Mouse (Mus musculus) mature B cell (primary cell): Measurements from ENCODE around the gene Dnah17.

Experiments used
- in situ Hi-C: fragments of 300-500 bp; cut with MboI; formaldehyde crosslinking; loops from 2 replicates; pipeline ENCODE4 v1.14.3; 2019

Dnah17 gene

GRCm38 (mm10) chr11:117996066-117996465 is 134.4 kb downstream of the Dnah17 start:
- in situ Hi-C loops, result no loop called here

DNA sequence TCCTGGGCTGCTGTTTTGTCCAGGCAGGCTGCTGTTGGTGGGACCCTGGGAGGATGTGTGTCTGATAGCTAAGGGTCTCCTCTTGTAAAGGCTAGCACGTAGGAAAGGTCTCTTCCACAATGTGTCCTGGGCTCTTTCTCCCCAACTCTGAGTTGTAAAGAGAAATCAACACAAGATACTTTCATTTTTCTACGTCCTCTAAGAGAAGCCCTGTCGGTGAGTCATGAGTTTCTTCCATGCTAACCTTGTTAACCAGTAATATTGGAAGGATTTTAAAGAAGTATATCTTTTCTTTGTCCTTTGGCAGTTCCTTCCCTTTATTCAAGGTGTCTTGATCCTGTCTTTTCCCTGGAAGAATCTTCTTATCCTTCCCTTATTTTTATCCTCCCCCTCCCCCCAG is 134.8 kb downstream of the Dnah17 start:
- in situ Hi-C loops, result no loop called here

DNA sequence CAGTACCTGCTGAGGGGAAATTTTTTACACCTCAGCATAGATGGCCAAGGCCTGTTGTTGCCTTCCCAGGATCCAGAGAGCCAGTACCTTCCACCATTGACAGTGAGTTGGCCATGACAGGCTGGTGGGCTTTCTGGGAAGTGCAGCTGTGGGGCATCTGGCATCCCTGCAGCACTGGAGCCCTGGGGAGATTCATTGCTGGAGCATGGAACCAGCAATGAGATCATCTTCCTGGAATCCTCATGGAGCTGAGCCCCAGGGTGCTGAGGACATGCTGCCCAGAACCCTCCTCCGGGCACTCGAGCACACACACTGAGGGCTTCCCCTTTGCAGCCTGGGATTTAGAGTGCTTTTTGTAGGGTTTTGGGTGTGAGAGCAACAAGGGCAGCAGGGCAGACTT is 135.2 kb downstream of the Dnah17 start:
- in situ Hi-C loops, result no loop called here

GRCm38 (mm10) chr11:117994250-117995057 is 136.0 kb downstream of the Dnah17 start:
- in situ Hi-C loops, result no loop called here

DNA sequence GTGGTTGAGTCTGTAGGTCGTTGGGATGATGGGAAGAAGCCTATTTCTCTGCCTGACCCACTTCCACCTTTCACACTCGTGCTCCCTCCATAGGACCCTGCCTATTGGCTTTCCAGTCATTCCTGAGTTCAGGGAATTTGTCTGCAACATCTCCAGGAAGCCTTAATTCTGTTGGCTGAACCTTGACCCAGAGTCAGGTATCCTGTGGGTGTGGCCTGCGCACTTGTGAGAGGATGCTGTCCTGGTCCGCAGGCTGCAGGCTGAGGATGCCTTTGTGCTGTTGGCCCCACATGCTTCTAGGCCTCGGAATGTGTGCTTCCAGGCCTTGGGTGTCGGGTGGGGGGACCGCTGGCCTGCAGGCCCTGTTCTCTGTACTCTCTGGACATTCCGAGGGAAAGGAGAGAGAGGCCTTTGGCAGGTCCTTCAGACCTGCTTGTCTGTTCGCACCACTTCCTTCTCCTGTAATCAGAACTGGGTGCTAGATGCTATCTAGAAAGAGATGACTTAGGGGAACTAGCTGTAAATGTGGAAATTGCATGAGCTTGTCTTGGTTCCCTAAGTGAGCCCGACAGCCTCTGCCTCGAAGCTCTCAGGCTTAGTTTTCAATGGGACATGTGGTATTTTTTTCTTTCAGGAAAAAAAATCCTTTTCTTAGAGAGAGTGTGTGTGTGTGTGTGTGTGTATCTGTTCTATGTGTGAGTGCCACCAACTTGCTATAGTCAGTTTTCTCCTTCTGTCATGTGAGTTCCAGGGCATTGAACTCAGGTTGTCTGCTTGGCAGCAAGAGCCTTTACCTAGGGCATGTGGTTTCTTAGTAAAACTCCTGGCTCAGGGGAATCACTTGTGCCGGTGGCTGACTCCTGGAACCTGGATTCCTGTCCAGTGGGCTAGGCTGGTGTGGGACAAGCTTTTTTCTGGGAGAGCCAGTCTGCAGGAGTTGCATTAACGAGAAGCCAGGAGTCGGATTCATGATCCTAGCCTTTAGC is 137.0 kb downstream of the Dnah17 start:
- in situ Hi-C loops, result no loop called here

DNA sequence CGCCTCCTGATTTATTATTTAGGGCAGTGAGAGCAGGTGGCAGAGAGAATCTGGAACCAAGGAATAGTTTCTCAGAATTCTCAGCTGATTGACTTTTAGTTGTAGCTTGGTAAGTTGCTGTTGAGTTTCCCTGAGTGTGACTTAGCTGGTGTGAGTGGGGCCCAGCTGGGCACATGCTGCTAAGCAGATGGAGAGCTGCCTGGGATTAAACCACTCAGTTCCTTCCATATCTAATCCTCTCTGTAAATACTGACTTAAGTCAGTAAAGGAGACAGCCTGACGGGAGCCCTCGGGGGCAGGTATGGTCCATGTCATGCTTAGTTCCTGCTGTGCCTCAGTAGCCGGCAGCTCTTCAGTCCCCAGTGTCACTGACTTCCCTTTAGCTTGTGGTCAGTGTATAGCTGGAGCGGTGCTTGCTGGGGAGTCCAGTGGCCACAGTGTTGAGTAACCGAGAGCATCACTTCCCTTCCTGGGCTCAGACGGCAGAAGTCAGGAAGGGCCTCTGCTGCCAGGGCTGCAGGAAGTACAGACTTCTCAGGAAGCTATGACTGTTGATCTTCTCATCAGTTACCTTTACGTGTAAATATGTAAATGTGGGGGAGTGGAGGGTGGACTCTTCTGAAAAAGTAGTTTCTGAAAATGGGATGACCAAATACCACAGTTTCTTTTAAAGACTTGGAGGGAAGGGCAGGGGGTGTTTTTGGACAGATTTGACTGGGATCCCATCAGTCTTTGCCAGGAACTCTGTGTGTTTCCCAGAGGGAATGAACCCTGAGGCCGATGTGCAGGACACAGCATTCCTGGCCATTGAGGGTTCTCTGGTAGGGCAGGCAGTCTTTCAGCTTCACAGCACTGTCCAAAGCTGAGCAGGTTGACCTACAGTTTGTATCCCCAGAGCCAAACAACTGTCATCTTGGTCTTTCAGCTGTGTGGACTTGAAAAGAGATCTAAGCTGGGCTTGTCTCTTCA is 138.6 kb downstream of the Dnah17 start:
- in situ Hi-C loops, result no loop called here

GRCm38 (mm10) chr11:117989926-117990325 is 140.5 kb downstream of the Dnah17 start:
- in situ Hi-C loops, result no loop called here

DNA sequence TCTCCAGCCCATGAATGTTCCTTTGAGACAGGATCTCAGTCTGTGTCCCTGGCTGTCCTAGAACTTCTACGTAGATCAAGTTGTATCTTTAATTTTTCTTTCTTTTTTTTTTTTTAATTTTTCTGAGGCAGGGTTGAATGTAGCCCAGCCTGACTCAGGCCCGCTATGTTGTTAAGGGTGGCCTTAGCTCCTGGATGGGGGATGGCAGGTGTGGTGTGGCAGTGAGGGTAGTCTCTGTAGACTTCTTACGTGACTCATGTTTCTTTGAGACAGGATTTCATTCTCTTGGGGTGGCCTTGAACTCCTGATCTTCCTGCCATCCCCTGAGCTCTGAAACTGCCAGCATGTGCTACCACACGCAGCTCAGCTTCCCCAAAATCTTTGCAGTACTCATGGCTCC is 141.2 kb downstream of the Dnah17 start:
- in situ Hi-C loops, result no loop called here

DNA sequence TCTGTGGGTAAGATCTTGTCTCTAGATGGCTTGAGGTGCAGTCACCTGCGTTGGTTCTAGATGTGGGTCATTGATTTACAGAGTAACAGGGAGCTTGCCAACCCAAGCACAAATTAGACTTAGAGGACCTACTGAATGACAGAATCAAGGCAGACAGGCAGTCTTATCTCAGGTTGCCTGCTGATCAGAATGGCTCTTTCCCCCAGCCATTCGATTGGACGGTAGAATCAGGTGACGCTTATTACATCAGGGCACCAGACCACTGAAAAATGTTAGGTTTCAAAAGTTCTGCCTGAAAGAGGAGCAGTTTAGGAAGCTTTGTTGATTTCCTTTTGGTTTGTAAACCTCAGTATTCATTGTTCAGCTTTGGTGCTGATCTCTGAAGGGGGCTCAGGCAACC is 142.5 kb downstream of the Dnah17 start:
- in situ Hi-C loops, result no loop called here

DNA sequence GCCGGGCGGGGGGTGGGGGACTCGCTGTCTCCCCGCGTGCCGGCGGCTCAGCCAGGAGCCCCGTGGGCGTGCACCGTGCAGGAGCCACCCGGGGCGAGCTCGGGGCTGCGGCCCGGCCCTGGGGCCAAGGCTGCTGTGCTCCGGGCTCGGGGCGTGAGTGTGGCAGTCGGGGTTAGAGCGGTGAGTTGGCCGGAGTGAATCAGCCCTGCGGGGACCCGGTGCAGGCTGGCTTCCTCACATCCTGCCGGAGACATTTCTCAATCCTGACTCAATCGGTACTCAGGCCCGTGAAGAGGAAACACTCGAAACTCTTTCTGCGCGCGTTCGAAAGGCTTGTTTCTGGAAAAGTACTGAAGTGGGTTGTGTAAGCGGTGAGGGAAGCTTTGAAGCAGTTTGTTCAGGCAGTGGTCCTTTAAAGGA is 143.4 kb downstream of the Dnah17 start:
- in situ Hi-C loops, result no loop called here

GRCm38 (mm10) chr11:117986126-117987031 is 144.1 kb downstream of the Dnah17 start, which contains the start of gene Pgs1:
Pgs1 (plus strand) TSS chr11:117986292.
- in situ Hi-C loops, result no loop called here

- in situ Hi-C loops, result no loop called here
Measured at GRCm38 (mm10) chr11:117983770-117984169, 146.7 kb downstream of the Dnah17 start.

- in situ Hi-C loops, result no loop called here
Measured at GRCm38 (mm10) chr11:117982426-117982825, 148.0 kb downstream of the Dnah17 start.

DNA sequence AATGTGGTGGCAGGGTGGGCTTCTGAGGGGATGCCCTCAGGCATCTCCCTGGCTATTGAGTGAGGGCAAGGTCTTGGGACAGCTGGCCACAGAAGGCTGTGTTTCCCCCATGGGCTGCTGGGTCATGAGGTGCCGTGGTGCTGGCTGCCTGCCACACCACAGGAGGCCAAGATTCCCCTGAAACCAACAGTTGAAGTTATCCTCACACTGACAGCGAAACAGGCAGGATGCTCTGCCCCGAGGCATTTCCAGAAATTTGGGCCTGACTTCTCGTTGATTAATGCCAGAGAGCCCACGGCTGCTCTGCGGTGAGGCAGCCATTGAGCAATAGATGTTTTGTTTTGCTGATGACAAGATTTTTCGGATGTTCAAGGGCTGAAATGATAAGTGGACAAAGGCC is 151.0 kb downstream of the Dnah17 start:
- in situ Hi-C loops, result no loop called here

GRCm38 (mm10) chr11:117977694-117978360 is 152.6 kb downstream of the Dnah17 start:
- in situ Hi-C loops, result no loop called here

- in situ Hi-C loops, result no loop called here
Measured at GRCm38 (mm10) chr11:117976081-117976582, 154.3 kb downstream of the Dnah17 start.

DNA sequence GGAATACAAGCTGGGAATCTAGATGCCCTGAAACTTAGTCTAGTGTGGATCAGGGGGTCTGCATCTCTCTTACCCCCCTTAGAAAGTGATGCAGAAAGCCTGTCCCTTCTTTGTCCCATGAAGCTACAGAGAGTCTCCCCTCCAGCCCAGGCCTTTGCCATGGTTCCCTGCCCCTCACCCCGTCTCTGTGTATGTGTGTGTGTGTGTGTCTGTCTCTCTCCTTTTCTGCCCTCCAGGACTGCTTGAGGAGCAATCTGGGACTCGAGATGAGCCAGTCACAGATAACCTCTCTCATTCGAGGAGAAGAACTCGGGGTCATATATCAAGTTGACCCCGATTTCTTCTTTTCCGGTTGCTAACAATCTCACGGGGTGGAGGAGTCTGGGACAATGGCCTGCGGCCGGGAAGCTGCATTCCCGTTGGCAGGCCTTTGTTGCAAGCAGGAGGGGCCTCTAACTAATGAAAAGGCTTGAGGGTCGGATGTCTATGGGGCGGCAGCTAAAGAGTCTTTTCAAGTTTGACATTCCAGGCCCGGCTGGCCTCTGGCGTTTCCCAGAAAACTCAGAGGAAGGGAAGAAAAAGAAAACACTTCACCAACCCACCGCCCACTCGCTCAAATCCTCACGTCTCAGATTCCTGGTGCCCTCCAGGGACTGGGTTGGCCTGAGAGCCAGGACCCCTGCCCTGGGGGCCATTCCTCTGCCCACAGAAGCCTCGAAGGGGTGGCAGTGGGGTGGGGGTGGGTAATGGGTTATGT is 155.0 kb downstream of the Dnah17 start:
- in situ Hi-C loops, result no loop called here

GRCm38 (mm10) chr11:117974327-117975125 is 155.9 kb downstream of the Dnah17 start:
- in situ Hi-C loops, result no loop called here
